Mouse (Mus musculus) kidney, postnatal 0 days (tissue): ENCODE measurements at regions not wholly inside any gene's neighbourhood (a gene's known extent, or its start where the extent isn't known, plus 50 kb on each side); places are given as distances from the start of the nearest gene placed in this dataset.

Experiments
- ATAC-seq: fragments of 200-750 bp; cut with Nextera tagmentation; replicated peaks from 2 replicates; pipeline ENCODE4 v1.8.0; 2017; ENCODE audit warnings: low read depth, moderate number of reproducible peaks, moderate TSS enrichment, moderate library complexity; ENCODE audit not compliant: low FRiP score
- DNase-seq: peaks from one replicate; pipeline ENCODE4 v3.0.0-alpha.2; 2016; ENCODE audit warnings: low spot score
- H3K27ac ChIP-seq: fragments of 300-500 bp; sonication (generic); 2 replicates; pipeline ENCODE4 v1.5.1; 2014; ENCODE audit warnings: mild to moderate bottlenecking
- H3K27me3 ChIP-seq: fragments of 300-500 bp; sonication (generic); 2 replicates; pipeline ENCODE4 v1.6.1; 2014; ENCODE audit warnings: low read length, mixed read lengths; ENCODE audit not compliant: insufficient read depth
- H3K36me3 ChIP-seq: fragments of 300-500 bp; sonication (generic); 2 replicates; pipeline ENCODE4 v1.6.1; 2014; ENCODE audit warnings: low read length, mixed read lengths; ENCODE audit not compliant: insufficient read depth
- H3K4me1 ChIP-seq: fragments of 300-500 bp; sonication (generic); replicated peaks from 2 replicates; pipeline ENCODE4 v1.6.1; 2014; ENCODE audit warnings: antibody characterized with exemption, low read length, mixed read lengths; ENCODE audit not compliant: insufficient read depth
- H3K4me2 ChIP-seq: fragments of 300-500 bp; sonication (generic); 2 replicates; pipeline ENCODE4 v1.6.1; 2014; ENCODE audit warnings: mild to moderate bottlenecking, low read length, moderate library complexity, mixed read lengths
- H3K4me3 ChIP-seq: fragments of 300-500 bp; sonication (generic); replicated peaks from 2 replicates; pipeline ENCODE4 v1.5.1; 2014; ENCODE audit warnings: low read depth, low read length
- H3K9ac ChIP-seq: fragments of 300-500 bp; sonication (generic); 2 replicates; pipeline ENCODE4 v1.6.1; 2014; ENCODE audit warnings: low read depth, low read length
- H3K9me3 ChIP-seq: fragments of 300-500 bp; sonication (generic); replicated peaks from 2 replicates; pipeline ENCODE4 v1.6.1; 2016; ENCODE audit warnings: low read length, inconsistent platforms, mixed read lengths
- CTCF ChIP-seq: IDR thresholded peaks from 2 replicates; pipeline ENCODE4 v1.5.1; 2016; ENCODE audit warnings: antibody characterized with exemption, low read depth, mild to moderate bottlenecking, moderate library complexity
- WGBS: fragments of 180-500 bp; shearing (Covaris S2); extraction: QIAGEN DNeasy Blood & Tissue Kit; methylation state at CpG from one replicate; pipeline ENCODE4 v1.1.7; 2014; 5-methylcytosine and 5-hydroxymethylcytosine counted together

DNA sequence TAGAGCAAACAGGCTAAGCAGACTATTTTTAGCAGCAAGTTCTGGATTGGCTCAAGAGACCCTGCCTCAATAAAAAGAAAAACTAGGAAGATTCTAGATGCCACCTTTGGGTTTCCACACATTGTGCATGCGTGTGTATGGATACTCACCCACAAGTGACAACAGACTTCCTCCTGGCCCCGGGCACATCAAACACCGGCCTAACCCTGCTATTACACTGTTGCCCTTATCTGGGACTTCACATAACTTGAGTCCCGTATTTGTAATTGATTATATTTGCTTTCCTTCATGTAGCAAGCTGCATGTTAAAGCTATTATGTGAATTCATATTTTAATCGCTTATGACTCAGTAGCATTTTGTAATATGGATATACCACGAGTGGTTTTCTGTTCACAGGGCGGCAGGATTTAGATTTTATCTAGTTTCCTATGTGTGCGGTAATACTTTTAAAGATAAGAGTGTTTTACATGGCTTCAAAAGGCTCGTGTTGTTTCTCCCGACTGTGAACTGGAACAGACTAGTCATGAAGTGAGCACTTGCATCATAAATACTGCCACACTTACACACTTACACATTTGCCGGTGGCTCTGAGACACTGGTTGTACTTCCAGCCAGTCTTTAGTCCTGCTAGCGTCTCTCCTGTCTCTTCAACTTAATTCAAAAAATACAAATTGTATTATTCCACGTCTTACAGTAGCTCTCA, 123.4 kb downstream of the Pja2 start:
- ATAC-seq, result no peak
- DNase-seq, result no peak
- Histone ChIP-seq H3K9me3 (no peaks in the 10 kb centered on the region), H3K9ac (no peak overlapping the region), H3K4me1 (no peaks in the 10 kb centered on the region), H3K4me3 (no peak overlapping the region), H3K27ac (no peak overlapping the region), H3K4me2 (no peak overlapping the region), H3K27me3 (no peaks in the 10 kb centered on the region), H3K36me3 (no peaks in the 10 kb centered on the region)
- WGBS, result 73% methylated on average over 13 of the region's 13 CpGs
- no peak for TF ChIP-seq CTCF

- no peak for TF ChIP-seq CTCF
- Histone ChIP-seq H3K9me3 (no peaks in the 10 kb centered on the region), H3K27ac (no peak overlapping the region), H3K36me3 (no peaks in the 10 kb centered on the region), H3K4me3 (no peak overlapping the region), H3K4me2 (no peak overlapping the region), H3K9ac (no peak overlapping the region), H3K4me1 (no peaks in the 10 kb centered on the region), H3K27me3 (no peaks in the 10 kb centered on the region)
- WGBS, result 76% methylated on average over 14 of the region's 14 CpGs
- DNase-seq (no peak), ATAC-seq (no peak)
These were observed 125.5 kb downstream of the Pja2 start for GRCm38 (mm10) chr17:64206196-64206718.

- no peak for TF ChIP-seq CTCF
- no peak overlapping the region for H3K9ac ChIP-seq
- H3K27ac ChIP-seq, result no peak overlapping the region
- ATAC-seq, result no peak
- no peak for DNase-seq
- H3K4me3 ChIP-seq, result no peak overlapping the region
- H3K36me3 ChIP-seq, result no peaks in the 10 kb centered on the region
- no peaks in the 10 kb centered on the region for H3K9me3 ChIP-seq
- H3K27me3 ChIP-seq, result no peaks in the 10 kb centered on the region
- no peak overlapping the region for H3K4me2 ChIP-seq
- no peaks in the 10 kb centered on the region for H3K4me1 ChIP-seq
- WGBS, result 68% methylated on average over 7 of the region's 7 CpGs
These were observed 128.1 kb downstream of the Pja2 start for GRCm38 (mm10) chr17:64203611-64204010.

DNA sequence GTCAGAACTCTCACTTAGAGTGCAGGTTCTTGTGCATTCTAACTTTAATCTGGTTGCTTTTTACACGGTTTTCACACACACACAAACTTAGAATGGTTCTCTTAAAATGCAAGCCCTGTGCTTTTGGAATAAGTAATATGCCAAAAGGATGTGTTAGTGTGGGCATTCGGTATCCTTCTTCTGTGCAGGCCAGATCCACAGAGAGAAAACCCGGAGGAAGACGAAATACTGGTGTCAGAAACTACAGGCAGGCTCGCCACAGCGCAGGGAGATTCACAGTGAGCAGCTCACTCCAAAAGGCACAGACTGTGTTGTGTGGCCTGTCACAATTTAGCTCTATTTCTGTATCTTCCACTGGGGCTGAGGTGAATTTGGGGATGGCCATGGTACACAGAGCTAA, 129.5 kb downstream of the Pja2 start:
- Histone ChIP-seq H3K4me1 (no peaks in the 10 kb centered on the region), H3K9me3 (no peaks in the 10 kb centered on the region), H3K27ac (no peak overlapping the region), H3K4me3 (no peak overlapping the region), H3K9ac (no peak overlapping the region), H3K36me3 (no peaks in the 10 kb centered on the region), H3K27me3 (no peaks in the 10 kb centered on the region), H3K4me2 (no peak overlapping the region)
- no peak for TF ChIP-seq CTCF
- ATAC-seq (no peak), DNase-seq (no peak)
- 95% methylated on average over 6 of the region's 6 CpGs for WGBS

- no peaks in the 10 kb centered on the region for H3K9me3 ChIP-seq
- H3K27ac ChIP-seq, result no peak overlapping the region
- 91% methylated on average over 5 of the region's 5 CpGs for WGBS
- H3K27me3 ChIP-seq, result no peaks in the 10 kb centered on the region
- ATAC-seq (no peak), DNase-seq (no peak)
- H3K4me1 ChIP-seq, result no peaks in the 10 kb centered on the region
- no peak overlapping the region for H3K9ac ChIP-seq
- H3K4me2 ChIP-seq, result no peak overlapping the region
- TF ChIP-seq CTCF, result no peak
- no peaks in the 10 kb centered on the region for H3K36me3 ChIP-seq
- no peak overlapping the region for H3K4me3 ChIP-seq
These were observed 130.1 kb downstream of the Pja2 start for GRCm38 (mm10) chr17:64201609-64202008.

DNA sequence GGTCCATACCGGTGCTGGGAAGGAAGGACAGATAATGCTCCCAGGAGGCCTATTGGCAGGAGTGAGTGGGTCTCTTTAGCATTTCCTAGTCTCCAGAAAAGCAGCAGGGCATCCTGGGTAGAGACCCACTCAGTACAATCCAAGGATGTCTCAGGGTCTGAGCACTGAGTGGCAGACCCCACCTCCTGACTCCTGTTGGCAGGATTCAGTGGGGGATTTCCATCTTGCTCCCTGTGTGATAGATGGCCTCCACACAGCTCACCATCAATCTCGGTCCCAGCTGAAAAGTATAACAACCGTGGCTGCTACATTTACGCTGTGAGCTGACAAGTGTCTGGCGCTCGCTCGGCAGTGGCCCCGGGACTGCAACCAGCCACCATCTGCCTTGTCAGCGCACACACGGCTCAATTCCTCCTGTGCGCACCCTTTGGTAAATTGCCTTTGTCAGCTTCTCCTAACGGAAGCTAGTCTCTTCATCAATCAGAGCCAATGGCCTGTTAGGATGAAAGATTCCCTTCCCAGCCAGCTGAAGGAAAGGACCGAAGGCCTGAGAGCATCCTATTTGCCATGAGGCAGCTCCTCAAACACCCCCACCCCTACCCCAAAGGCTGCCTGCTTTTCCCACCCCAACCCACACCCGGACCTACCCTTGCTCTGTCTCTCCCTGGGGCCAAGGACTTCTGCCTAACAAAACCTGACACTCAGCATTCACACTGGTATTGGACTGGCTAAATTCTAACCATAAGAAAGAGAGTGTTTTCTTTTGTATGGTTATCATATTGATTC, 131.4 kb downstream of the Pja2 start:
- no peak for DNase-seq

More for the DNA sequence above, 131.4 kb downstream of the Pja2 start:
- Histone ChIP-seq H3K4me3 (no peak overlapping the region), H3K9me3 (no peaks in the 10 kb centered on the region), H3K36me3 (no peaks in the 10 kb centered on the region), H3K27me3 (no peaks in the 10 kb centered on the region), H3K4me1 (no peaks in the 10 kb centered on the region), H3K27ac (no peak overlapping the region), H3K4me2 (no peak overlapping the region), H3K9ac (no peak overlapping the region)
- no peak for ATAC-seq
- WGBS, result 44% methylated on average over 14 of the region's 14 CpGs
- TF ChIP-seq CTCF, result no peak
